Mouse (Mus musculus) frontal cortex, postnatal 14 days (tissue): Measurements from ENCODE around the gene Dpf3.

Experiments used
- DNase-seq, 2 experiments: peaks; one replicate each; pipeline ENCODE4 v3.0.0; 2022; ENCODE audit warnings: low spot score in 2 of 2

The Dpf3 gene

GRCm38 (mm10) chr12:83340960-83341359, 146.6 kb downstream of the Dpf3 start:
- DNase-seq = no peak

GRCm38 (mm10) chr12:83338345-83338744, 149.2 kb downstream of the Dpf3 start:
- DNase-seq = no peak

- DNase-seq = no peak
Observed at GRCm38 (mm10) chr12:83337776-83338149, 149.8 kb downstream of the Dpf3 start.

- DNase-seq = no peak
Observed at GRCm38 (mm10) chr12:83337077-83337775, 150.3 kb downstream of the Dpf3 start.

- no peak for DNase-seq
Observed at GRCm38 (mm10) chr12:83330056-83330455, 157.5 kb downstream of the Dpf3 start.

- no peak for DNase-seq
Observed at GRCm38 (mm10) chr12:83328899-83329298, 158.6 kb downstream of the Dpf3 start.

- DNase-seq = no peak
Observed at GRCm38 (mm10) chr12:83328491-83328890, 159.0 kb downstream of the Dpf3 start.

- DNase-seq = no peak
Observed at GRCm38 (mm10) chr12:83327451-83327850, 160.1 kb downstream of the Dpf3 start.

- DNase-seq = no peak
Observed at GRCm38 (mm10) chr12:83320725-83321124, 166.8 kb downstream of the Dpf3 start.

GRCm38 (mm10) chr12:83317646-83318443, 169.7 kb downstream of the Dpf3 start:
- DNase-seq = no peak

GRCm38 (mm10) chr12:83314666-83315065, 172.8 kb downstream of the Dpf3 start:
- no peak for DNase-seq

- no peak for DNase-seq
Observed at GRCm38 (mm10) chr12:83312818-83313217, 174.7 kb downstream of the Dpf3 start.

- no peak for DNase-seq
Observed at GRCm38 (mm10) chr12:83310567-83310966, 176.9 kb downstream of the Dpf3 start.

GRCm38 (mm10) chr12:83309031-83309804, 178.3 kb downstream of the Dpf3 start:
- no peak for DNase-seq

GRCm38 (mm10) chr12:83308627-83309026, 178.9 kb downstream of the Dpf3 start:
- DNase-seq = no peak

- DNase-seq = no peak
Observed at GRCm38 (mm10) chr12:83303221-83303620, 184.3 kb downstream of the Dpf3 start.

- DNase-seq = peak in 1 of 2 experiments; percentile 19
Observed at GRCm38 (mm10) chr12:83302320-83303153, 185.0 kb downstream of the Dpf3 start.

GRCm38 (mm10) chr12:83301616-83302319, 185.7 kb downstream of the Dpf3 start:
- DNase-seq = no peak

GRCm38 (mm10) chr12:83298358-83298757, 189.2 kb downstream of the Dpf3 start:
- DNase-seq = no peak

- no peak for DNase-seq
Observed at GRCm38 (mm10) chr12:83295031-83295430, 192.5 kb downstream of the Dpf3 start.

- no peak for DNase-seq
Observed at GRCm38 (mm10) chr12:83291915-83292314, 195.6 kb downstream of the Dpf3 start.
